Mouse (Mus musculus) forebrain, postnatal 0 days (tissue): ENCODE data around the gene Gm37240. TPM values are rescaled to one million over a fixed set of nuclear protein-coding genes. Genes with fewer than 3 reads are reported as not detected.

ENCODE experiments used
- ATAC-seq: fragments of 200-750 bp; cut with Nextera tagmentation; 2 replicates; pipeline ENCODE4 v1.8.0; 2017; ENCODE audit warnings: mild to moderate bottlenecking, moderate library complexity
- DNase-seq: peaks from one replicate; pipeline ENCODE4 v3.0.0-alpha.2; 2015
- H3K27ac ChIP-seq: fragments of 300-500 bp; sonication (generic); 2 replicates; pipeline ENCODE4 v1.5.1; 2014; ENCODE audit warnings: low read depth, mild to moderate bottlenecking, antibody characterized with exemption, low read length, moderate library complexity, mixed read lengths
- H3K27me3 ChIP-seq: fragments of 300-500 bp; sonication (generic); 2 replicates; pipeline ENCODE4 v1.6.1; 2014; ENCODE audit warnings: mild to moderate bottlenecking, low read length, mixed read lengths; ENCODE audit not compliant: insufficient read depth
- H3K36me3 ChIP-seq: fragments of 300-500 bp; sonication (generic); 2 replicates; pipeline ENCODE4 v1.6.1; 2014; ENCODE audit warnings: mild to moderate bottlenecking, moderate library complexity; ENCODE audit not compliant: insufficient read depth
- H3K4me1 ChIP-seq: fragments of 300-500 bp; sonication (generic); 2 replicates; pipeline ENCODE4 v1.6.1; 2014; ENCODE audit warnings: antibody characterized with exemption; ENCODE audit not compliant: insufficient read depth
- H3K4me2 ChIP-seq: fragments of 300-500 bp; sonication (generic); 2 replicates; pipeline ENCODE4 v1.6.1; 2014; ENCODE audit warnings: low read depth, mild to moderate bottlenecking, moderate library complexity
- H3K4me3 ChIP-seq: fragments of 300-500 bp; sonication (generic); 2 replicates; pipeline ENCODE4 v1.5.1; 2014; ENCODE audit warnings: low read depth, low read length, mixed read lengths
- H3K9ac ChIP-seq: fragments of 300-500 bp; sonication (generic); 2 replicates; pipeline ENCODE4 v1.6.1; 2014; ENCODE audit warnings: mild to moderate bottlenecking
- H3K9me3 ChIP-seq: fragments of 300-500 bp; sonication (generic); 2 replicates; pipeline ENCODE4 v1.6.1; 2016; ENCODE audit warnings: low read length
- CTCF ChIP-seq: sonication (generic); IDR thresholded peaks from 2 replicates; pipeline ENCODE4 v1.5.1; 2016; ENCODE audit warnings: antibody characterized with exemption, control low read depth, low read depth
- WGBS: fragments of 180-500 bp; shearing (Covaris S2); extraction: QIAGEN DNeasy Blood & Tissue Kit; methylation state at CpG from one replicate; pipeline ENCODE4 v1.1.7; 2014; 5-methylcytosine and 5-hydroxymethylcytosine counted together
- polyA plus RNA-seq: library from polyadenylated mRNA; unstranded; fragments of >200 nt; fragmentation: Nextera tagmentation; extraction: Ambion mirVana; gene quantifications from 2 replicates; pipeline ENCODE4 v1.2.1, GENCODE M21; 2015
- total RNA-seq: library from RNA; depleted of rRNA; stranded (reverse); fragments of >200 nt; gene quantifications from 2 replicates; pipeline ENCODE4 v1.2.3, GENCODE M21; 2014

Gene Gm37240
- total and polyA plus RNA-seq, 2 experiments from 2014 or later = 0.67 to 1.2 TPM

DNA sequence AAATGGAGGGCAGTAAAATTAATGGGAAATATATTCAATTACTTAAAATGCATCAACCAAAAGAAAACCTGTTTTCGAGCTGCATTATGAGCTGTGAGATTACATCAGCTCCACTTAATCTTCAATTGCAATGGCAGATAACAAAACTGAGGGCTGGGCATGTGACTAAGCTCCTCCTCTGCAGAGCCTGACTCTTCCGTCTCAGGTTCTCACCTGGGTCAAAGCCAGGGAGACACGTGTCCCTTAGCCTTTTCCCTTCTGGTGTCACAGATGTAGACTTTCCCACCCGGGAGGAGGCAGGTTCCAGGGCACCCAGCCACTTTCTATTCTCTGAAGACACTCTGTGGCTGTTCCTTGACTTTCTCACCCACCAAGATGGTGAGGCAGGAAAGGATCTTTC lies 58.3 kb downstream of the Gm37240 start:
- ATAC-seq (peak; percentile 59; the same call in 1 of the 2 replicates), DNase-seq (peak; percentile 43)
- 57% methylated on average over 4 of the region's 4 CpGs for WGBS
- H3K27me3 ChIP-seq = no peaks in the 10 kb centered on the region
- H3K9me3 ChIP-seq = no peaks in the 10 kb centered on the region
- H3K27ac ChIP-seq = no peak overlapping the region
- H3K4me3 ChIP-seq = no peak overlapping the region
- no peaks in the 10 kb centered on the region for H3K36me3 ChIP-seq
- no peak overlapping the region for H3K4me2 ChIP-seq
- H3K9ac ChIP-seq = no peak overlapping the region
- H3K4me1 ChIP-seq = 0 out of 2 replicates have a peak, but pooled peaks cover 2% of the 10 kb centered on the region
- TF ChIP-seq CTCF = no peak

GRCm38 (mm10) chr3:85827815-85828214 lies 59.5 kb downstream of the Gm37240 start:
- Histone ChIP-seq H3K4me2 (no peak overlapping the region), H3K9me3 (no peaks in the 10 kb centered on the region), H3K36me3 (no peaks in the 10 kb centered on the region), H3K27me3 (no peaks in the 10 kb centered on the region), H3K9ac (no peak overlapping the region), H3K4me1 (0 out of 2 replicates have a peak, but pooled peaks cover 2% of the 10 kb centered on the region), H3K4me3 (no peak overlapping the region), H3K27ac (no peak overlapping the region)
- 36% methylated on average over 6 of the region's 6 CpGs for WGBS
- DNase-seq (no peak), ATAC-seq (no peak)
- no peak for TF ChIP-seq CTCF

- H3K9ac ChIP-seq = no peak overlapping the region
- no peak overlapping the region for H3K4me3 ChIP-seq
- no peaks in the 10 kb centered on the region for H3K27me3 ChIP-seq
- ATAC-seq (no peak), DNase-seq (no peak)
- H3K4me2 ChIP-seq = no peak overlapping the region
- H3K4me1 ChIP-seq = 0 out of 2 replicates have a peak, but pooled peaks cover 2% of the 10 kb centered on the region
- TF ChIP-seq CTCF = no peak
- H3K9me3 ChIP-seq = no peaks in the 10 kb centered on the region
- no peaks in the 10 kb centered on the region for H3K36me3 ChIP-seq
- 55% methylated on average over 4 of the region's 4 CpGs for WGBS
- 0 out of 2 replicates have a peak overlapping the region, but pooled peaks have one; percentile 9 for H3K27ac ChIP-seq
Measured at GRCm38 (mm10) chr3:85827283-85827682, 60.0 kb downstream of the Gm37240 start.

- H3K4me3 ChIP-seq = no peak overlapping the region
- H3K27ac ChIP-seq = no peak overlapping the region; the same call in 1 of the 2 replicates
- 61% methylated on average over 15 of the region's 15 CpGs for WGBS
Measured at GRCm38 (mm10) chr3:85820839-85821548, 66.3 kb downstream of the Gm37240 start.

DNA sequence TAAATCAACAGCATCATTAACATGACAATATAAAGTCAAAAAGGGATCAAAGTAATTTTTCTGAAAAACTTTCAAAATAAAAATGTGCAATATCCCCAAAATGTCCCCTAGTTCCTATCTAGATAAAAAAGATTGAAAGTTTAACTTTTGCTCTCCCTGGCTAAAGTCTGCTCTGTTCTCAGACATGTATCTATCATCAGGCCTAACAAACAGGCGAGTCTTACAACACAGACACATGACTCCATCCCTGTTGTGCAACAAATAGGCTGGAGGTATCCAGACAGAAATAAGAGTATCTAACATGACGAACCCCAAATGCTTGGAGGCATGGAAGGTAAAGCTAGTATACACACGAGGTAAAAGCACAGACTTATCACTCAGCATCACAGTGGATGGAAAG lies 68.0 kb downstream of the Gm37240 start:
- Histone ChIP-seq H3K9me3 (no peaks in the 10 kb centered on the region), H3K27me3 (no peaks in the 10 kb centered on the region), H3K36me3 (no peaks in the 10 kb centered on the region), H3K9ac (no peak overlapping the region), H3K4me2 (no peak overlapping the region), H3K4me1 (no peaks in the 10 kb centered on the region), H3K4me3 (no peak overlapping the region), H3K27ac (no peak overlapping the region)
- no peak for ATAC-seq
- TF ChIP-seq CTCF = no peak
- 84% methylated on average over 3 of the region's 3 CpGs for WGBS
- no peak for DNase-seq

More at GRCm38 (mm10) chr3:85820839-85821548, 66.3 kb downstream of the Gm37240 start:
- Histone ChIP-seq H3K4me1 (no peaks in the 10 kb centered on the region), H3K4me2 (no peak overlapping the region), H3K36me3 (no peaks in the 10 kb centered on the region), H3K9ac (no peak overlapping the region), H3K9me3 (no peaks in the 10 kb centered on the region), H3K27me3 (no peaks in the 10 kb centered on the region)
- DNase-seq = no peak
- peak; percentile 50; the same call in 1 of the 2 replicates for ATAC-seq
- no peak for TF ChIP-seq CTCF

- no peak for ATAC-seq
- Histone ChIP-seq H3K4me1 (no peaks in the 10 kb centered on the region), H3K27me3 (no peaks in the 10 kb centered on the region), H3K4me3 (no peak within 1 kb of the TSS), H3K9ac (no peak within 1 kb of the TSS), H3K27ac (no peak within 1 kb of the TSS), H3K9me3 (no peaks in the 10 kb centered on the region), H3K4me2 (no peak within 1 kb of the TSS), H3K36me3 (no peaks in the 10 kb centered on the region)
- 95% methylated on average over 2 of the region's 2 CpGs for WGBS
- DNase-seq = no peak
- no peak for TF ChIP-seq CTCF
Measured at GRCm38 (mm10) chr3:85817191-85817590, 70.1 kb downstream of the Gm37240 start, which contains the start of gene Fam160a1. Gene Fam160a1 (minus strand): TSS chr3:85817291.

GRCm38 (mm10) chr3:85814241-85814640 lies 73.1 kb downstream of the Gm37240 start:
- no peaks in the 10 kb centered on the region for H3K4me1 ChIP-seq
- no peak overlapping the region for H3K27ac ChIP-seq
- TF ChIP-seq CTCF = no peak
- H3K9me3 ChIP-seq = no peaks in the 10 kb centered on the region
- H3K4me2 ChIP-seq = no peak overlapping the region
- WGBS = 73% methylated on average over 7 of the region's 7 CpGs
- H3K4me3 ChIP-seq = no peak overlapping the region
- no peak overlapping the region for H3K9ac ChIP-seq
- ATAC-seq (no peak), DNase-seq (no peak)
- H3K27me3 ChIP-seq = no peaks in the 10 kb centered on the region
- no peaks in the 10 kb centered on the region for H3K36me3 ChIP-seq
